Mouse (Mus musculus): ENCODE data around the gene Sec14l1. TPM values are rescaled to one million over a fixed set of nuclear protein-coding genes. Genes with fewer than 3 reads are reported as not detected.

Gene Sec14l1
- total RNA-seq, 2 experiments from 2014 or later, result 37.6 to 42.9 TPM

DNA sequence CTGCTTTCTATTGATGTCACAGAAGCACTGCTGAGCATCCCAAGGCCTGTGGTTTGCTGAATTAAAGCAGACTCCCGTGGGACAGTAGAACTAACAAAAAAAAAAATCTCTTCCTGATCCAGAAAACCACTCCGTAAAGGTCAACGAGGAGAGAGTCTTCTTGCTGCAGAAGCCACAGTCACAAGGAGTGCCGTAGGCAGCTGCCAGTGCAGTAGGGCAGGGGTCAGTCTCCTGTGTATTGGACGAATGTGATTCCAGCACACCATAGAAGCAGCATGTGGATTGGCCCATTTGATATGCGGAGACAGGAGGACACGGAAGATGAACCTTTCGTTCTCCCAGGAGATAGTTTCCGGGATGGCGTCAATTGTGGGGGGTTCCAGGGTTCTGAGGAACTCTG lies 28.8 kb upstream of the Sec14l1 start:
- DNase-seq, result no peak
- intact Hi-C loops (cut with DNase I), result no loop called here

- intact Hi-C loops (cut with DNase I), result no loop called here
- no peak for DNase-seq
Measured at GRCm38 (mm10) chr11:117087036-117087799, 27.8 kb upstream of the Sec14l1 start.

GRCm38 (mm10) chr11:117088271-117088991 lies 26.5 kb upstream of the Sec14l1 start:
- intact Hi-C loops (cut with DNase I), result no loop called here
- DNase-seq, result peak in 1 of 2 experiments; percentile 51

- no peak for DNase-seq
- intact Hi-C loops (cut with DNase I), result no loop called here
Measured at GRCm38 (mm10) chr11:117089673-117090419, 25.1 kb upstream of the Sec14l1 start.

- DNase-seq, result no peak
Measured at GRCm38 (mm10) chr11:117091406-117091805, 23.6 kb upstream of the Sec14l1 start.

DNA sequence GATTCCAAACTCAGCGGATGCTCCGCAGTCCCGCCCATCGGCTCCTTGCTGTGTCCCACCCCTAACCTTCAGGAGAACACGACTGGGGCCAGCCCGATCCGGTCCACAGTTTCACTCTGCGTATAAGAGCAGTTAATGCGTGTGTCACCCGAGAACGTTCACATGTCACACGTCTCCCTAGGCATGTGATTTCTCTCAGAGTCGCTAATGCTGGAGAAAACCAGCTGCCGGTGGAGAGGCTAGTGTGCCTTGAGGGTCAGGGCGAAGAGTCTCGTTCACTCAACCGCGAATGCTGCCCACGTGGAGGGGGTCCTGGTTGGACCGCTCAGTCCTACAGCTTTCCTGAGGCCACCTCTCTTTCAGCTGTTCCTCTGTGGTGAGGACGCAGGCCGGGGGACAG lies 23.1 kb upstream of the Sec14l1 start:
- peak in 1 of 2 experiments; percentile 44 for DNase-seq
- intact Hi-C loops (cut with DNase I), result no loop called here

More at GRCm38 (mm10) chr11:117091406-117091805, 23.6 kb upstream of the Sec14l1 start:
- intact Hi-C loops (cut with DNase I), result no loop called here

GRCm38 (mm10) chr11:117092711-117093110 lies 22.3 kb upstream of the Sec14l1 start:
- intact Hi-C loops (cut with DNase I), result no loop called here
- no peak for DNase-seq

- DNase-seq, result peak; percentile 55 to 57
- intact Hi-C loops (cut with DNase I), result no loop called here
Measured at GRCm38 (mm10) chr11:117093900-117094552, 20.9 kb upstream of the Sec14l1 start.

GRCm38 (mm10) chr11:117094646-117095045 lies 20.3 kb upstream of the Sec14l1 start:
- intact Hi-C loops (cut with DNase I), result no loop called here
- peak in 1 of 2 experiments; percentile 45 for DNase-seq

DNA sequence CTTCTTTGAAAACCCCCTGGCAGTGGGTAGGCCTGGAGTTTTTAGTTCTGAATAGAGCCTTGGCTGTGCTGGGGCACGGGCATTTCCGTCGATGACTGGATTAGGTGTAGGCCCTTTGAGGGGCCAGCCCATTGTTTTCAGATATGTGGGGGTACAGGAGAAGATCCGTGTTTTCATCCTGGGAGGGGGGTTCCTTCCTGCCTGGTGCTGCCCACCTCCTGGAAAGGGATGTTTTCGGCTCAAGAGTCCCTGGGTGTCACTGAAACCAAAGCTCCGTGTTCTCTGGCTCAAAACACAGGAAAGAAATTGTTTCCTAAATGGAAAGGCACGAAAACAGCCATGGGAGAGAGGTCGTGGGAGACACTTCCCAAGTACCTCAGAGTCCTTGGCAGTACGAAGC lies 17.9 kb upstream of the Sec14l1 start:
- intact Hi-C loops (cut with DNase I), result no loop called here
- no peak for DNase-seq

DNA sequence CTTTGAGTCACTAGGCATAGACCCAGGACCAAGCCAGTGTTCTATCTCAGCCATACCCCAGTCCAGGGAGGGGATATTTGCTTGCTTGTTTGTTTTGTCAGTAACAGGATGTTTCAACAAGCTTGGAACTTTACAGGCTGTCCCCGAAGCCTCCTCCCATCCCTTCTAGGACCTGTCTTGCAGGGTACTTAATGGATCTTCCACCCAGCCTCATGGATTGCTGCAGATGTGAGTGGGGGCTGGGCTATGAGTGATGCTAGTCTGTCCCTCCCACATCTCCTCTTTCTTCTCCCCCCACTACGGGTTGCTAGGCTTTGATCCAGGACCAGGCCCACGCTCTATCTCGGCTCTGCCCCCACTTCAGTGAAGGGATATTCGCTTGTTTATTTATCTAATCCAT lies 16.8 kb upstream of the Sec14l1 start:
- DNase-seq, result no peak
- intact Hi-C loops (cut with DNase I), result no loop called here

- intact Hi-C loops (cut with DNase I), result no loop called here
- DNase-seq, result no peak
Measured at GRCm38 (mm10) chr11:117098784-117099183, 16.2 kb upstream of the Sec14l1 start.

GRCm38 (mm10) chr11:117099372-117099771 lies 15.6 kb upstream of the Sec14l1 start:
- intact Hi-C loops (cut with DNase I), result no loop called here

GRCm38 (mm10) chr11:117101351-117101921 lies 13.5 kb upstream of the Sec14l1 start:
- intact Hi-C loops (cut with DNase I), result no loop called here

More at GRCm38 (mm10) chr11:117099372-117099771, 15.6 kb upstream of the Sec14l1 start:
- no peak for DNase-seq

GRCm38 (mm10) chr11:117101925-117102717 lies 12.8 kb upstream of the Sec14l1 start:
- intact Hi-C loops (cut with DNase I), result no loop called here
- DNase-seq, result no peak

More at GRCm38 (mm10) chr11:117101351-117101921, 13.5 kb upstream of the Sec14l1 start:
- DNase-seq, result no peak

DNA sequence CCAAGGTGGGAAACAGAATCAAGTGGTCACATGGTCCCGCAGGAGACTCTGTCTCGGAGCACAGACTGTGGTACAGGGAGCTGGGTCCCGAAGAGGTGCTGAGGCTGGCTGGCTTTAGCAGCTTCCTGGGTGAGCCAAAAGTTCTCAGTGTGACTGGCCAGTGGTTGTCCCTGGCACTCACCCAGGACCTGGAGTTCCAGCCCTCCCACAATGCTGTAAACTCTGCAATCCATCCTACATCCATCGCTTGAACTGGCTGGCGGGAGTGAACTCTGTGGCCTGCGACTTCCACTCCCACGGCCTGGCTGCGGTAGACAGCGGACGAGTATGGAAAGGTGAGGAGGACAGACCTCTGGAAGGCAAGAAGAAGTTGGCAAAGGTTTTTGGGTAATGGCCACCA lies 11.4 kb upstream of the Sec14l1 start:
- intact Hi-C loops (cut with DNase I), result no loop called here
- DNase-seq, result peak; percentile 65 to 83

GRCm38 (mm10) chr11:117104044-117104757 lies 10.8 kb upstream of the Sec14l1 start:
- DNase-seq, result no peak
- intact Hi-C loops (cut with DNase I), result no loop called here

- intact Hi-C loops (cut with DNase I), result no loop called here
- no peak for DNase-seq
Measured at GRCm38 (mm10) chr11:117105315-117105714, 9.7 kb upstream of the Sec14l1 start.

DNA sequence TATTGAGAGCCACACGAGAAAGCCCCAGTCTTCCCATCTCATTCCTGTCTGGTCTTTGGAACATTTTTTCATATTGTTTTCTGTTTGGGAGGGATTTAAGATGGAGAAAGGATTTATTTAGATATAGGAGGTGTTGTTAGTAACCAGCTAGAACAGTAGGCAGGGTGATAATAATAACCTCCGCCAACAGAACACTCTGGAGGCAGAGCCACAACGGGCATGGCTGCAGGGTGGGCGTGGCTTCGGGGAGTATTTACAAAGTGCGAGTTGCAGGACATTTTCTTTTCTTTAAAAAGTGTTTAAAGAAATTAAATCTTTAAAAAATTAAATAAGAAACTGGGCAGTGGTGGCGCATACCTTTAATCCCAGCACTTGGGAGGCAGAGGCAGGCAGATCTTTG lies 9.1 kb upstream of the Sec14l1 start:
- DNase-seq, result no peak
- intact Hi-C loops (cut with DNase I), result no loop called here
